Mouse (Mus musculus) myocyte (in vitro differentiated cells): ENCODE data around the gene Jph4.

Source experiments
- CEBPB ChIP-seq: IDR thresholded peaks from 2 replicates; pipeline ENCODE4 v1.6.1; 2011; ENCODE audit warnings: mild to moderate bottlenecking, moderate library complexity; ENCODE audit not compliant: poor library complexity, insufficient read depth, severe bottlenecking
- E2F4 ChIP-seq: IDR thresholded peaks from one replicate; pipeline ENCODE4 v1.6.1; 2011; ENCODE audit warnings: mild to moderate bottlenecking, control low read depth, moderate library complexity; ENCODE audit not compliant: insufficient read depth
- MAX ChIP-seq: IDR thresholded peaks from one replicate; pipeline ENCODE4 v1.6.1; 2011; ENCODE audit warnings: low read depth, mild to moderate bottlenecking, control low read depth
- MYOD1 ChIP-seq, 3 experiments: IDR thresholded peaks; one replicate each; pipeline ENCODE4 v1.6.1; 2011; ENCODE audit warnings: control low read depth in 2 of 3, low read depth in 2 of 3, mild to moderate bottlenecking in 2 of 3, moderate library complexity in 1 of 3; ENCODE audit not compliant: insufficient read length in 2 of 3, control insufficient read depth in 1 of 3
- MYOG ChIP-seq, 3 experiments: IDR thresholded peaks; one replicate each; pipeline ENCODE4 v1.6.1; 2011; ENCODE audit warnings: control low read depth in 2 of 3, low read depth in 2 of 3, mild to moderate bottlenecking in 2 of 3; ENCODE audit not compliant: insufficient read length in 2 of 3, control insufficient read depth in 1 of 3, insufficient read depth in 1 of 3
- POLR2A ChIP-seq: IDR thresholded peaks from one replicate; pipeline ENCODE4 v1.6.1; 2011; ENCODE audit warnings: low read depth, mild to moderate bottlenecking, control low read depth, moderate library complexity; ENCODE audit not compliant: insufficient read length

- TF ChIP-seq MAX (no peak), CEBPB (no peak), POLR2A (no peak), E2F4 (no peak), MYOD1 (IDR thresholded peaks at IDR 0.05; ENCODE audit: control insufficient read depth in 1 of 3, insufficient read length in 2 of 3, low read depth in 2 of 3) (no peak), MYOG (IDR thresholded peaks at IDR 0.05; ENCODE audit: control insufficient read depth in 1 of 3, insufficient read depth in 1 of 3, insufficient read length in 2 of 3, low read depth in 2 of 3) (no peak)
Observed at GRCm38 (mm10) chr14:55095263-55095662, 21.5 kb downstream of the Jph4 start.
